Mouse (Mus musculus): Measurements from ENCODE around the gene Nlrc3. TPM values are rescaled to one million over a fixed set of nuclear protein-coding genes. Genes with fewer than 3 reads are reported as not detected.

Gene Nlrc3
- total RNA-seq, 4 experiments from 2014 or later, result 1.6 to 2.3 (median 1.9) TPM

- no peak for DNase-seq (ENCODE audit: low spot score in 2 of 2)
Observed at GRCm38 (mm10) chr16:3929151-3929550, 47.3 kb downstream of the Nlrc3 start.

GRCm38 (mm10) chr16:3928582-3928981 is 47.9 kb downstream of the Nlrc3 start:
- DNase-seq (ENCODE audit: low spot score in 2 of 2), result no peak

GRCm38 (mm10) chr16:3923966-3924365 is 52.5 kb downstream of the Nlrc3 start:
- no peak for DNase-seq (ENCODE audit: low spot score in 2 of 2)

GRCm38 (mm10) chr16:3923515-3923914 is 52.9 kb downstream of the Nlrc3 start:
- DNase-seq (ENCODE audit: low spot score in 2 of 2), result no peak

GRCm38 (mm10) chr16:3920756-3921155 is 55.7 kb downstream of the Nlrc3 start:
- no peak for DNase-seq (ENCODE audit: low spot score in 2 of 2)

GRCm38 (mm10) chr16:3909118-3909517 is 67.3 kb downstream of the Nlrc3 start:
- DNase-seq (ENCODE audit: low spot score in 2 of 2), result no peak

- peak; percentile 91 to 93 for DNase-seq (ENCODE audit: low spot score in 2 of 2)
Observed at GRCm38 (mm10) chr16:3908537-3909111, 67.8 kb downstream of the Nlrc3 start, which contains the start of the genes 1700037C18Rik and Cluap1. TSS of gene 1700037C18Rik (minus strand) at chr16:3908689. TSS of gene Cluap1 (plus strand) at chr16:3908801.

- DNase-seq (ENCODE audit: low spot score in 2 of 2), result no peak
Observed at GRCm38 (mm10) chr16:3907471-3907870, 69.0 kb downstream of the Nlrc3 start.

- DNase-seq (ENCODE audit: low spot score in 2 of 2), result no peak
Observed at GRCm38 (mm10) chr16:3896553-3896952, 79.9 kb downstream of the Nlrc3 start.

GRCm38 (mm10) chr16:3896046-3896445 is 80.4 kb downstream of the Nlrc3 start:
- no peak for DNase-seq (ENCODE audit: low spot score in 2 of 2)

GRCm38 (mm10) chr16:3895173-3895792 is 81.1 kb downstream of the Nlrc3 start:
- no peak for DNase-seq (ENCODE audit: low spot score in 2 of 2)

Small RNA genes lying within 50 kb of the gene (microRNA-seq; reads per million reads assigned to microRNA genes)
- not detected for gene Gm23493

Other genes starting within 250 kb of the Nlrc3 start
- gene Zfp263, start 232.5 kb downstream of the Nlrc3 start, total RNA-seq (2022), result 1 to 10 TPM; 6.1 to 7.0 (median 6.4) TPM
- gene Olfr15, start 145.8 kb downstream of the Nlrc3 start, total RNA-seq (2022), result not detected
- gene Zfp174, start 129.4 kb downstream of the Nlrc3 start, total RNA-seq (2022), result 1 to 10 TPM; 1.5 to 2.0 (median 1.7) TPM
- 10 to 100 TPM; 35.2 to 54.2 (median 42.0) TPM for gene Naa60, start 104.3 kb downstream of the Nlrc3 start, total RNA-seq (2022)
- gene Zfp597, start 92.1 kb downstream of the Nlrc3 start, total RNA-seq (2022), result 1 to 10 TPM; 6.5 to 9.3 (median 7.1) TPM
- under 1 TPM in 1 of 4 experiments, not detected in 3; 0.65 TPM for gene Gm20695, start 92.0 kb downstream of the Nlrc3 start, total RNA-seq (2022)
- gene 1700037C18Rik, start 67.9 kb downstream of the Nlrc3 start, total RNA-seq (2022), result 1 to 10 TPM; 2.4 to 3.0 (median 2.6) TPM
- gene Cluap1, start 67.8 kb downstream of the Nlrc3 start, total RNA-seq (2022), result 1 to 10 TPM; 5.9 to 8.3 (median 7.1) TPM
- gene Slx4, start 27.1 kb upstream of the Nlrc3 start, total RNA-seq (2022), result 1 to 10 TPM; 6.1 to 8.8 (median 7.7) TPM
- gene Dnase1, start 60.3 kb upstream of the Nlrc3 start, total RNA-seq (2022), result under 1 TPM in 2 of 4 experiments, not detected in 2; 0.44 to 0.52 TPM
- gene Trap1, start 101.2 kb upstream of the Nlrc3 start, total RNA-seq (2022), result 100 to 1,000 TPM; 117 to 132 (median 130) TPM
- 10 to 100 TPM; 36.3 to 38.3 (median 37.0) TPM for gene Crebbp, start 237.4 kb upstream of the Nlrc3 start, total RNA-seq (2022)

All from gastrocnemius, adult 8-10 months (tissue).